Mouse (Mus musculus): ENCODE results near the gene Aff3.

DNA sequence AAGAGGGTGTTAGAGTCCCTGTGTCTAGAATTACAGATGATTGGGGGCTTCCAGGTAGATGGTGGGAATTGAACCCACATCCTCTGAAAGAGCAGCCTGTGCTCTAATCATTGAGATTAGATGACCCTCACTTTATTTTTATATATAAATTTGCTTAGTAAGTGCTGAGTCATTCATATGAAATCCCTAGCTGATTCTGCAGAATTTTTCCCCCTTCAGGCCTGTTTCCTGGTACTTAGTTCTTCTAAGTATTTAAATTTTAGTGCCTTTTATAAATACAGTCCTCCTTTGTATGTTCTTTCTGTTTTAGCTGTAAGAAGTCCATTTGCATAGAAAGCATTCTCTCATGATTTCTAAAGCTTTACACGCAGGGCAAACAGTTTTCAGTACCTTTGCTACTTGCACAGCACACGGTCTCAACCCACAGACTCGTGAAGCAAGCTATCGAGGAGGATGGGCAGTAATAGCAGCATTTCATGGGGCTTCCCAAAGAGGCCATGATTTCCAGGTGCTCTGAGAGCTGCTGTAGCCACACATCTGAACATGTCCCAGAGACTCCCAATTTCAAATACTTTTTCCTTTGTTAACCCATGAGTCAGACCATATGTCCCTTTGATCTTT is 5.7 kb downstream of the Aff3 start:
- TF ChIP-seq CTCF (IDR thresholded peaks at IDR 0.05; ENCODE audit: insufficient read depth, low read depth, low read length), result no peak
- TF ChIP-seq POLR2A (IDR thresholded peaks at IDR 0.05; ENCODE audit: insufficient read depth, low read depth, low read length), result no peak
